Mouse (Mus musculus) heart, embryonic 10.5 days (tissue): ENCODE measurements at regions not wholly inside any gene's neighbourhood (a gene's known extent, or its start where the extent isn't known, plus 50 kb on each side); places are given as distances from the start of the nearest gene placed in this dataset.

ENCODE experiments used
- DNase-seq: peaks from one replicate; pipeline ENCODE4 v3.0.0-alpha.2; 2017; ENCODE audit warnings: low spot score
- H3K27ac ChIP-seq: fragments of 300-500 bp; sonication (generic); 2 replicates; pipeline ENCODE4 v1.5.1; 2016; ENCODE audit warnings: mild to moderate bottlenecking
- H3K27me3 ChIP-seq: fragments of 300-500 bp; sonication (generic); 2 replicates; pipeline ENCODE4 v1.6.1; 2016; ENCODE audit warnings: mild to moderate bottlenecking; ENCODE audit not compliant: poor library complexity, insufficient read depth, severe bottlenecking
- H3K36me3 ChIP-seq: fragments of 300-500 bp; sonication (generic); 2 replicates; pipeline ENCODE4 v1.6.1; 2016; ENCODE audit warnings: mild to moderate bottlenecking, moderate library complexity
- H3K4me1 ChIP-seq: fragments of 300-500 bp; sonication (generic); 2 replicates; pipeline ENCODE4 v1.6.1; 2016; ENCODE audit warnings: mild to moderate bottlenecking
- H3K4me3 ChIP-seq: fragments of 300-500 bp; sonication (generic); 2 replicates; pipeline ENCODE4 v1.5.1; 2016; ENCODE audit warnings: mild to moderate bottlenecking, moderate library complexity
- H3K9me3 ChIP-seq: fragments of 300-500 bp; sonication (generic); 2 replicates; pipeline ENCODE4 v1.6.1; 2016; ENCODE audit warnings: mild to moderate bottlenecking, moderate library complexity
- WGBS: fragments of 180-500 bp; shearing (Covaris S2); methylation state at CpG from one replicate; pipeline ENCODE4 v1.1.7; 2016; 5-methylcytosine and 5-hydroxymethylcytosine counted together

GRCm38 (mm10) chr13:40423051-40423450 lies 61.8 kb upstream of the Ofcc1 start:
- no peak for DNase-seq
- Histone ChIP-seq H3K27ac (no peak overlapping the region), H3K27me3 (no peaks in the 10 kb centered on the region), H3K36me3 (no peaks in the 10 kb centered on the region), H3K9me3 (no peaks in the 10 kb centered on the region), H3K4me1 (no peaks in the 10 kb centered on the region), H3K4me3 (no peak overlapping the region)
- WGBS: 86% methylated on average over 3 of the region's 3 CpGs

DNA sequence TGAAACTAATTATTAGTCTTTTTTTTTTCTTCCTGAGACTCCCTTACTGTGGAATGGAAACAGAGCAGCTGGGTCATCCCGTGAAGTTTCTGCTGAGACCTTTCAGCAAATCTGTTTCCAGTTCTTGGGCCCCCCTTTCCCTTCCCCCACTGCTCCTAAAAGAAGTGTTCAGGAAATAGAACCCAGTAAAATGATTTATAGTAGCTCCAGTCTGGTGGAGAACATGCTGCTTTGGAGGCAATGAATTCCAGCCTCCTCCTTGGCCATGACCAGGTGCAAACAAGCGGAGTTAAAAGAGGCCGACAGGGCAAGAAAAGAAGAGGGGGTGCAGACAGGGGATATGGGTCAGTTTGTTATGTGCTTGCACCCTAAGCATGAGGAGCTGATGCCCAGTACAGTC lies 56.6 kb upstream of the Ofcc1 start:
- Histone ChIP-seq H3K9me3 (no peaks in the 10 kb centered on the region), H3K27me3 (no peaks in the 10 kb centered on the region), H3K4me3 (no peak overlapping the region), H3K36me3 (no peaks in the 10 kb centered on the region), H3K27ac (no peak overlapping the region), H3K4me1 (no peaks in the 10 kb centered on the region)
- DNase-seq: no peak
- WGBS: 72% methylated on average over 3 of the region's 3 CpGs

DNA sequence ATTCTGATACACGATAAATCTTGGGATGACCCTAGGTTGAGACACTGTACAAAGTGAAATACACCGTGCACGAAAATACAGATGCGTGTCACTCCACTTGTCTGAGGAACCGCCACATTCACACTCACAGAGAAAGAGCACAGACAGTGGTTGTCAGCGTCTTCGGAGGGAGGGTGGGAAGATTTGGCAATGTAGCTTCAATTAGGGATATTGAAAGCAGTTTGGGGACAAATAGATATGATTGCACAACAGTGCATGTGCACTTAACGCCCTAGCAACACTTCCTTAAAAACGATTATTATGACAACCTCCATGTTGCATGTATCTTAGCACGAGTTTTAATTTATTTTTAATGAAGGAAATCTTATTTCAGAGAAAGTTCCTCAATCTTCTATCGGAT lies 51.8 kb upstream of the Ofcc1 start:
- Histone ChIP-seq H3K4me3 (no peak overlapping the region), H3K27me3 (no peaks in the 10 kb centered on the region), H3K27ac (no peak overlapping the region), H3K36me3 (no peaks in the 10 kb centered on the region), H3K9me3 (no peaks in the 10 kb centered on the region), H3K4me1 (no peaks in the 10 kb centered on the region)
- WGBS: 85% methylated on average over 11 of the region's 11 CpGs
- DNase-seq: no peak
